8 mouse cellular contexts compared by ENCODE assay signal in the genomic region with DNA sequence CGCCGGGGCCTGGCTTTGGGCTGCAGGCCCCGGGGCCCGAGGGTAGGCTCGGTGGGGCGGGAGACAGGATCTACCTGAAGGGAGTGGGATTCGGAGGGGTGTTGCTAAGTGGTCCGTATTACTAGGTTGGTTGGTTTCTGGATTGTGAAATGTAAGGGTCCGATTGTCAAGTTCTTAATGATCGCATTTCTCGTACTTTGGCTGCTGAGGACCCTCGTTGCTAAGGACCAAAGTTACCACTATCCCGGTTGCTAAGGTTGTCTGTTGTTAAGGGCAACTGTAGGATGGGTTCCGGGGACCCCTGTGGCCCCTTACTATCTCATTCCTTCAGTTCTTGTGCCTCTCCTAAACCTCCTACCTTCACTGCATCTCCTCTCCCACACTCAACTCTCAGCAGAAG. TPM values are rescaled to one million over a fixed set of nuclear protein-coding genes. Genes with fewer than 3 reads are reported as not detected.
DNase-seq lines count a peak whose midpoint lies in the region; ATAC-seq and TF ChIP-seq lines count a peak whose summit lies in the region.

No protein-coding gene starts in this region.

- peak overlapping the region; percentile 72 for H3K9ac ChIP-seq in limb, embryonic 14.5 days (ENCODE audit: low read depth, low read length, severe bottlenecking)
- H3K9ac ChIP-seq in stomach, embryonic 16.5 days (ENCODE audit: low read length) = peak overlapping the region; percentile 92

- no peaks in the 10 kb centered on the region for H3K36me3 ChIP-seq in thymus, adult 2 months (ENCODE audit: control insufficient read depth, insufficient read depth, low read length)
- H3K36me3 ChIP-seq in limb, embryonic 14.5 days (ENCODE audit: control insufficient read depth, insufficient read depth, low read length) = peaks cover 11% of the 10 kb centered on the region; the same call in 1 of the 2 replicates
- H3K36me3 ChIP-seq in stomach, embryonic 16.5 days (ENCODE audit: control insufficient read depth, insufficient read depth, low read length) = no peaks in the 10 kb centered on the region

- no peak for TF ChIP-seq POLR2A in thymus, adult 2 months (IDR thresholded peaks at IDR 0.05; ENCODE audit: control insufficient read depth, extremely low read depth, insufficient read depth, low read length, poor library complexity)
- no peak for TF ChIP-seq POLR2A in limb, embryonic 14.5 days (IDR thresholded peaks at IDR 0.05; ENCODE audit: borderline replicate concordance, extremely low read depth, insufficient read depth, insufficient read length)

- H3K4me2 ChIP-seq in limb, embryonic 14.5 days (replicated peaks; ENCODE audit: low read depth, low read length, severe bottlenecking) = peak overlapping the region; percentile 61
- peak overlapping the region; percentile 62 for H3K4me2 ChIP-seq in stomach, embryonic 16.5 days (ENCODE audit: low read depth, low read length)

- H3K27me3 ChIP-seq in thymus, adult 2 months (ENCODE audit: control insufficient read depth, insufficient read depth, low read length) = no peaks in the 10 kb centered on the region
- no peaks in the 10 kb centered on the region for H3K27me3 ChIP-seq in limb, embryonic 14.5 days (ENCODE audit: control insufficient read depth, insufficient read depth, low read length)
- H3K27me3 ChIP-seq in stomach, embryonic 16.5 days (ENCODE audit: control insufficient read depth, insufficient read depth, low read length) = no peaks in the 10 kb centered on the region

- WGBS in thymus, adult 2 months = 7% methylated on average over 14 of the region's 14 CpGs
- 5% methylated on average over 14 of the region's 14 CpGs for WGBS in limb, embryonic 14.5 days
- WGBS in stomach, embryonic 16.5 days = 4% methylated on average over 14 of the region's 14 CpGs

- DNase-seq in gastrocnemius, adult 2 months = no peak
- no peak for DNase-seq in gastrocnemius, adult 18-20 months (ENCODE audit: low spot score)
- DNase-seq in thymus, adult 2 months = no peak
- no peak for DNase-seq in thymus, adult 18-20 months
- DNase-seq in limb, embryonic 14.5 days (ENCODE audit: low spot score) = no peak
- DNase-seq in gastrocnemius, postnatal 14 days = no peak
- DNase-seq in c-Kit-positive CD71-positive TER-119-positive erythroid progenitor cells, embryonic 14.5 days (ENCODE audit: low spot score) = no peak

- H3K9me3 ChIP-seq in limb, embryonic 14.5 days (ENCODE audit: control insufficient read depth, low read length) = no peaks in the 10 kb centered on the region
- H3K9me3 ChIP-seq in stomach, embryonic 16.5 days (replicated peaks; ENCODE audit: control insufficient read depth, low read length) = no peaks in the 10 kb centered on the region

- H3K27ac ChIP-seq in gastrocnemius, adult 2 months = peak overlapping the region; percentile 97
- no peak overlapping the region for H3K27ac ChIP-seq in thymus, adult 2 months (ENCODE audit: control insufficient read depth, insufficient read depth, low read length)
- no peak overlapping the region for H3K27ac ChIP-seq in limb, embryonic 14.5 days (replicated peaks; ENCODE audit: low read depth, low read length)
- no peak overlapping the region for H3K27ac ChIP-seq in stomach, embryonic 16.5 days (ENCODE audit: low read length)

- ATAC-seq in limb, embryonic 14.5 days (ENCODE audit: low FRiP score, low read depth) = no peak; the same call in 1 of the 2 replicates
- no peak for ATAC-seq in stomach, embryonic 16.5 days (ENCODE audit: insufficient read depth, low FRiP score)

- peak overlapping the region; percentile 91 for H3K4me3 ChIP-seq in gastrocnemius, adult 2 months
- peak overlapping the region; percentile 35 for H3K4me3 ChIP-seq in thymus, adult 2 months (ENCODE audit: control insufficient read depth, insufficient read depth, low read length)
- peak overlapping the region; percentile 72 for H3K4me3 ChIP-seq in limb, embryonic 14.5 days (replicated peaks; ENCODE audit: low read length)
- H3K4me3 ChIP-seq in stomach, embryonic 16.5 days (replicated peaks; ENCODE audit: low read length) = peak overlapping the region; percentile 87

- peaks cover 16% of the 10 kb centered on the region for H3K4me1 ChIP-seq in thymus, adult 2 months (replicated peaks; ENCODE audit: control insufficient read depth, insufficient read depth, low read length)
- H3K4me1 ChIP-seq in limb, embryonic 14.5 days (ENCODE audit: control insufficient read depth, insufficient read depth, low read length) = peaks cover 14% of the 10 kb centered on the region
- H3K4me1 ChIP-seq in stomach, embryonic 16.5 days (ENCODE audit: control insufficient read depth, insufficient read depth, low read length) = peaks cover 16% of the 10 kb centered on the region

- intact Hi-C loops in gastrocnemius, adult 2 months (cut with DNase I) = loop anchor here (10.0 kb wide), 1 partner anchor 408 kb away; a partner anchor contains a TSS
- intact Hi-C loops in gastrocnemius, postnatal 14 days (cut with DNase I; ENCODE audit: low total_unique reads) = no loop called here

- TF ChIP-seq CTCF in gastrocnemius, adult 2 months (IDR thresholded peaks at IDR 0.05) = no peak
- no peak for TF ChIP-seq CTCF in thymus, adult 2 months (IDR thresholded peaks at IDR 0.05; ENCODE audit: borderline replicate concordance, control insufficient read depth, extremely low read depth, insufficient read depth, low read length, poor library complexity)

RNA-seq across cellular contexts. Expression of a gene that starts 0.4 kb away (rescaled TPM):
- total RNA-seq in gastrocnemius, adult 2 months (2021) = 10 to 100 TPM; 91.0 to 92.5 TPM
- 10 to 100 TPM; 95.9 to 98.2 TPM for total RNA-seq in gastrocnemius, adult 18-20 months (2021)
- 101 and 104 TPM in 2 replicates for polyA plus RNA-seq in thymus, adult 2 months (2012; rRNA removed)
- polyA plus RNA-seq in limb, embryonic 14.5 days (2012; rRNA removed) = 107 and 113 TPM in 2 replicates
- polyA plus RNA-seq in limb, embryonic 14.5 days (2014; fragmentation: Nextera tagmentation; extraction: Ambion mirVana) = 73.7 and 89.3 TPM in 2 replicates
- 62.1 and 63.7 TPM in 2 replicates for polyA plus RNA-seq in stomach, embryonic 16.5 days (2015; fragmentation: Nextera tagmentation; extraction: Ambion mirVana)
- 10 to 100 TPM; 77.2 to 77.5 TPM for total RNA-seq in gastrocnemius, postnatal 14 days (2021)

RNA-seq across cellular contexts. Expression of a gene that starts 0.4 kb away (rescaled TPM):
- total RNA-seq in gastrocnemius, adult 2 months (2021) = 10 to 100 TPM; 27.1 to 31.3 TPM
- total RNA-seq in gastrocnemius, adult 18-20 months (2021) = 10 to 100 TPM; 33.2 to 34.9 TPM
- 75.5 and 78.8 TPM in 2 replicates for polyA plus RNA-seq in thymus, adult 2 months (2012; rRNA removed)
- polyA plus RNA-seq in limb, embryonic 14.5 days (2012; rRNA removed) = 27.4 and 31.0 TPM in 2 replicates
- polyA plus RNA-seq in limb, embryonic 14.5 days (2014; fragmentation: Nextera tagmentation; extraction: Ambion mirVana) = 37.4 and 41.9 TPM in 2 replicates
- 37.2 and 38.9 TPM in 2 replicates for polyA plus RNA-seq in stomach, embryonic 16.5 days (2015; fragmentation: Nextera tagmentation; extraction: Ambion mirVana)
- 10 to 100 TPM; 21.2 to 21.3 TPM for total RNA-seq in gastrocnemius, postnatal 14 days (2021)

RNA-seq across cellular contexts. Expression of a gene that starts 10.9 kb away (rescaled TPM):
- total RNA-seq in gastrocnemius, adult 2 months (2021) = not detected
- total RNA-seq in gastrocnemius, adult 18-20 months (2021) = not detected
- polyA plus RNA-seq in thymus, adult 2 months (2012; rRNA removed) = 0.16 and 0.24 TPM in 2 replicates
- polyA plus RNA-seq in limb, embryonic 14.5 days (2012; rRNA removed) = 0.06 and 0.24 TPM in 2 replicates
- polyA plus RNA-seq in limb, embryonic 14.5 days (2014; fragmentation: Nextera tagmentation; extraction: Ambion mirVana) = 0.54 TPM in 1 of 2 replicates, not detected in the other
- polyA plus RNA-seq in stomach, embryonic 16.5 days (2015; fragmentation: Nextera tagmentation; extraction: Ambion mirVana) = 0.30 TPM in 1 of 2 replicates, not detected in the other
- total RNA-seq in gastrocnemius, postnatal 14 days (2021) = not detected

RNA-seq across cellular contexts. Expression of a gene that starts 21.9 kb away (rescaled TPM):
- under 1 TPM; 0.71 to 0.89 TPM for total RNA-seq in gastrocnemius, adult 2 months (2021)
- under 1 TPM; 0.45 to 0.46 TPM for total RNA-seq in gastrocnemius, adult 18-20 months (2021)
- 91.9 and 93.7 TPM in 2 replicates for polyA plus RNA-seq in thymus, adult 2 months (2012; rRNA removed)
- 2.3 and 2.5 TPM in 2 replicates for polyA plus RNA-seq in limb, embryonic 14.5 days (2012; rRNA removed)
- 2.6 and 2.8 TPM in 2 replicates for polyA plus RNA-seq in limb, embryonic 14.5 days (2014; fragmentation: Nextera tagmentation; extraction: Ambion mirVana)
- 5.0 and 5.9 TPM in 2 replicates for polyA plus RNA-seq in stomach, embryonic 16.5 days (2015; fragmentation: Nextera tagmentation; extraction: Ambion mirVana)
- 1 to 10 TPM in 1 of 2 experiments, under 1 TPM in 1; 0.80 to 1.3 TPM for total RNA-seq in gastrocnemius, postnatal 14 days (2021)

RNA-seq across cellular contexts. Expression of a gene that starts 25.1 kb away (rescaled TPM):
- total RNA-seq in gastrocnemius, adult 2 months (2021) = 10 to 100 TPM; 11.7 to 14.7 TPM
- 10 to 100 TPM; 12.3 to 14.0 TPM for total RNA-seq in gastrocnemius, adult 18-20 months (2021)
- 63.2 and 63.9 TPM in 2 replicates for polyA plus RNA-seq in thymus, adult 2 months (2012; rRNA removed)
- 32.6 and 38.1 TPM in 2 replicates for polyA plus RNA-seq in limb, embryonic 14.5 days (2012; rRNA removed)
- 22.0 and 22.3 TPM in 2 replicates for polyA plus RNA-seq in limb, embryonic 14.5 days (2014; fragmentation: Nextera tagmentation; extraction: Ambion mirVana)
- 22.4 and 22.9 TPM in 2 replicates for polyA plus RNA-seq in stomach, embryonic 16.5 days (2015; fragmentation: Nextera tagmentation; extraction: Ambion mirVana)
- total RNA-seq in gastrocnemius, postnatal 14 days (2021) = 10 to 100 TPM; 19.0 TPM

Comparison
In these comparisons a context has a peak if more than half of its experiments do, and no peak if none do; other contexts are left out.
1. H3K4me3 ChIP-seq: peak in every context shown above with its lines; median percentile 91 in gastrocnemius, adult 2 months; 87 in stomach, embryonic 16.5 days; 72 in limb, embryonic 14.5 days; 35 in thymus, adult 2 months.